Mouse (Mus musculus): ENCODE data around the gene Bcas3.

- no peak for TF ChIP-seq CTCF (IDR thresholded peaks at IDR 0.05; ENCODE audit: extremely low read depth, insufficient read depth, insufficient read length, insufficient replicate concordance)
- no peak for TF ChIP-seq POLR2A (IDR thresholded peaks at IDR 0.05; ENCODE audit: low read depth, low read length)
Measured at GRCm38 (mm10) chr11:85667741-85668140, 314.8 kb downstream of the Bcas3 start.
